Mouse (Mus musculus) cerebellum, adult 2 months (tissue): ENCODE results near the gene Gm27021. TPM values are rescaled to one million over a fixed set of nuclear protein-coding genes. Genes with fewer than 3 reads are reported as not detected.

Experiments used
- DNase-seq, 2 experiments: peaks; one replicate each; pipeline ENCODE4 v3.0.0; 2021
- H3K27ac ChIP-seq: fragments of 200-500 bp; 2 replicates; pipeline ENCODE4 v1.5.1; 2012; ENCODE audit warnings: low read length, control low read depth, inconsistent platforms; ENCODE audit not compliant: insufficient read depth
- H3K27me3 ChIP-seq: fragments of 200-500 bp; 2 replicates; pipeline ENCODE4 v1.6.1; 2012; ENCODE audit warnings: inconsistent platforms, mild to moderate bottlenecking, low read length, moderate library complexity; ENCODE audit not compliant: control insufficient read depth, insufficient read depth
- H3K4me1 ChIP-seq: fragments of 200-500 bp; 2 replicates; pipeline ENCODE4 v1.6.1; 2011; ENCODE audit warnings: low read length; ENCODE audit not compliant: control insufficient read depth, insufficient read depth
- H3K4me3 ChIP-seq: fragments of 200-500 bp; replicated peaks from 2 replicates; pipeline ENCODE3; 2011; ENCODE audit warnings: mild to moderate bottlenecking, low read depth, low read length, control low read depth; ENCODE audit not compliant: insufficient read depth
- CTCF ChIP-seq: fragments of 200-500 bp; IDR thresholded peaks from 2 replicates; pipeline ENCODE4 v1.5.1; 2011; ENCODE audit warnings: low read depth, mild to moderate bottlenecking, control low read depth, low read length, moderate library complexity, borderline replicate concordance; ENCODE audit not compliant: insufficient read depth
- POLR2A ChIP-seq: fragments of 200-500 bp; IDR thresholded peaks from 2 replicates; pipeline ENCODE4 v1.6.1; 2011; ENCODE audit warnings: low read length, control low read depth, borderline replicate concordance; ENCODE audit not compliant: insufficient read depth
- WGBS: fragments of 180-500 bp; shearing (Covaris S2); methylation state at CpG from one replicate; pipeline ENCODE4 v1.1.7; 2018; 5-methylcytosine and 5-hydroxymethylcytosine counted together
- polyA plus RNA-seq: library from polyadenylated mRNA; depleted of rRNA; stranded (reverse); fragments of >200 nt; gene quantifications from 2 replicates; pipeline ENCODE4 v1.2.3, GENCODE M21; 2012

Gm27021 gene
- polyA plus RNA-seq, 1 experiment, result 1.9 TPM

GRCm38 (mm10) chr8:120693861-120694493 lies 26.1 kb upstream of the Gm27021 start:
- no peak for DNase-seq
- TF ChIP-seq POLR2A, result no peak
- TF ChIP-seq CTCF, result no peak
- 43% methylated on average over 22 of the region's 22 CpGs for WGBS
- no peak overlapping the region for H3K27ac ChIP-seq
- H3K27me3 ChIP-seq, result no peaks in the 10 kb centered on the region
- no peak overlapping the region for H3K4me3 ChIP-seq
- no peaks in the 10 kb centered on the region for H3K4me1 ChIP-seq

GRCm38 (mm10) chr8:120692934-120693333 lies 25.1 kb upstream of the Gm27021 start:
- H3K4me3 ChIP-seq, result no peak overlapping the region
- DNase-seq, result no peak
- WGBS, result 85% methylated on average over 4 of the region's 4 CpGs
- H3K4me1 ChIP-seq, result no peaks in the 10 kb centered on the region
- H3K27me3 ChIP-seq, result no peaks in the 10 kb centered on the region
- no peak overlapping the region for H3K27ac ChIP-seq
- no peak for TF ChIP-seq CTCF
- TF ChIP-seq POLR2A, result no peak

GRCm38 (mm10) chr8:120688511-120688910 lies 20.6 kb upstream of the Gm27021 start:
- TF ChIP-seq POLR2A (no peak), CTCF (no peak)
- DNase-seq, result no peak
- Histone ChIP-seq H3K27ac (no peak overlapping the region), H3K27me3 (no peaks in the 10 kb centered on the region), H3K4me1 (no peaks in the 10 kb centered on the region), H3K4me3 (no peak overlapping the region)
- WGBS, result 80% methylated on average over 7 of the region's 7 CpGs

- TF ChIP-seq POLR2A (no peak), CTCF (no peak)
- DNase-seq, result no peak
- Histone ChIP-seq H3K27me3 (no peaks in the 10 kb centered on the region), H3K4me3 (no peak overlapping the region), H3K27ac (no peak overlapping the region), H3K4me1 (no peaks in the 10 kb centered on the region)
- 48% methylated on average over 8 of the region's 8 CpGs for WGBS
Measured at GRCm38 (mm10) chr8:120687786-120688185, 19.9 kb upstream of the Gm27021 start.

GRCm38 (mm10) chr8:120686576-120686975 lies 18.7 kb upstream of the Gm27021 start:
- TF ChIP-seq POLR2A (no peak), CTCF (no peak)
- no peak overlapping the region for H3K4me3 ChIP-seq
- no peak overlapping the region for H3K27ac ChIP-seq
- 49% methylated on average over 5 of the region's 5 CpGs for WGBS
- H3K4me1 ChIP-seq, result no peaks in the 10 kb centered on the region
- H3K27me3 ChIP-seq, result no peaks in the 10 kb centered on the region
- DNase-seq, result no peak

GRCm38 (mm10) chr8:120686051-120686450 lies 18.2 kb upstream of the Gm27021 start:
- no peak for DNase-seq
- TF ChIP-seq CTCF (no peak), POLR2A (no peak)
- Histone ChIP-seq H3K4me3 (no peak overlapping the region), H3K27ac (no peak overlapping the region), H3K27me3 (no peaks in the 10 kb centered on the region), H3K4me1 (peaks cover 2% of the 10 kb centered on the region; the same call in 1 of the 2 replicates)
- WGBS, result 53% methylated on average over 13 of the region's 13 CpGs

GRCm38 (mm10) chr8:120685591-120685990 lies 17.7 kb upstream of the Gm27021 start:
- H3K27me3 ChIP-seq, result no peaks in the 10 kb centered on the region
- no peak for DNase-seq
- TF ChIP-seq POLR2A (no peak), CTCF (no peak)
- WGBS, result 87% methylated on average over 8 of the region's 8 CpGs
- H3K4me1 ChIP-seq, result peaks cover 5% of the 10 kb centered on the region; the same call in 1 of the 2 replicates
- no peak overlapping the region for H3K27ac ChIP-seq
- no peak overlapping the region for H3K4me3 ChIP-seq

GRCm38 (mm10) chr8:120685097-120685496 lies 17.2 kb upstream of the Gm27021 start:
- H3K27ac ChIP-seq, result no peak overlapping the region
- no peak for DNase-seq

More at GRCm38 (mm10) chr8:120685097-120685496, 17.2 kb upstream of the Gm27021 start:
- WGBS, result 64% methylated on average over 5 of the region's 5 CpGs
- H3K27me3 ChIP-seq, result no peaks in the 10 kb centered on the region
- peaks cover 5% of the 10 kb centered on the region; the same call in 1 of the 2 replicates for H3K4me1 ChIP-seq
- H3K4me3 ChIP-seq, result no peak overlapping the region
- TF ChIP-seq POLR2A (no peak), CTCF (no peak)
